Mouse (Mus musculus): ENCODE measurements around the gene Brip1.
"Not testable (repeated sequence)": the region's sequence is repeated elsewhere in the genome, so short reads cannot be mapped to it uniquely, and the experiment has no call there.

Gene Brip1

DNA sequence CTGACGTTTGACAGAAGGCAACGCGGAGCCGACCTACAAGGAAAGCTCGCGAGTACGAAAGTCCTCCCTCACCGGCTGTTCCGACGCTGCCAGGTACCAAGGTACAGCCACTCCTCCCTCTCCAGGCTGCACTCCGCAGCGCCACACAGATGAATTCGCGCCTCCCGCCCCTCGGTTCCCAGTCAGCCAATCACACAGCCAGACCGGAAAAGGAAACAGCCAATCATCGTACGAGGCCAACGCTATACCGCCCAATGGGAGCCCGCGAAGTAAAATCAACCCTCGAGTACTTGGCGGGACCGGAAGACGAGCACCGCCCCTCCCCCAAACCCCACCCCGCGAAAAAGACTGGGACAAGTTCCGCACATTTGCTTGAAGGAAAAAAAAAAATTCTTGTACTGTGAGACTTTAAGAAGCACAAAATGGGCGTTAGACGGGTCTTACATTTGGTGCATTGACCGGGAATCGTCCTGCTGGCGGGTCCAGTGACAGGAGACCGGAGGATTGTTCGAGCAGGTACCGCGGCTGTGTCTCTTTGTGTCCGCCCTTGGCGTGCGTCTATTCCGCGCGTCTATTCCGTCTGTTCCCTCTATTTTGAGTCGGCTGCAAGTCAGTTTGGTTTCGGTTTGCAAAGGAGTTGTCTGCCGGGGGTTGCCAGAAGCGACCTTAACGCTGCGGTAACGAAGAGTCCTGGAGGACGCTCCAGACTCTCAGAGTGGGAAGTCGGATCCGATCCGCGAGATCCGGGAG is at the start of gene Brip1:
Gene Brip1, minus strand, starts transcription at position 157 of the 750 bp plus-strand sequence.
- DNase-seq (ENCODE audit: low read depth, low spot score), result peak; percentile 98

DNA sequence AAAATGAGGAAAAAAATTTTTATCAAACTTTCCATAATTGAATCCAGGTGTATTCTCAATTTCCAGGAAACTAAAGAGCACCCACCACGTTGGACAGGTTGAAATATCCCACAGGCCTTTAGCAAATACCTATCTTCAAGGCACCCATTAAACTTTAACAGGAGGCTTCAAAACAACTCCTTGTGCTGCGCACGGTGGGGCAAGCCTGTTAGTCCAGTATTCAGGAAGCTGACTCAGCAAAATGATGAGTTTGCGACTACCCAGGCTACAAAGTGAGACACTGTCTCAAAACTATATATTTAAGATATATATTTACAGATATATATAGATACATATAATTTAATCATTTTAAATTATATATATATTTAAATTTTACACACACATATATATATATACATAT is 31.5 kb upstream of the Brip1 start:
- no peak for DNase-seq (ENCODE audit: low read depth, low spot score)

- DNase-seq (ENCODE audit: low read depth, low spot score), result no peak
These were observed 30.9 kb upstream of the Brip1 start for GRCm38 (mm10) chr11:86231781-86232350.

- no peak for DNase-seq (ENCODE audit: low read depth, low spot score)
These were observed 25.7 kb upstream of the Brip1 start for GRCm38 (mm10) chr11:86226646-86227180.

GRCm38 (mm10) chr11:86225761-86226160 is 24.8 kb upstream of the Brip1 start:
- DNase-seq (ENCODE audit: low read depth, low spot score), result no peak

- DNase-seq (ENCODE audit: low read depth, low spot score), result no peak
These were observed 10.8 kb upstream of the Brip1 start for GRCm38 (mm10) chr11:86211803-86212202.

GRCm38 (mm10) chr11:86209123-86209522 is 8.1 kb upstream of the Brip1 start:
- no peak for DNase-seq (ENCODE audit: low read depth, low spot score)

DNA sequence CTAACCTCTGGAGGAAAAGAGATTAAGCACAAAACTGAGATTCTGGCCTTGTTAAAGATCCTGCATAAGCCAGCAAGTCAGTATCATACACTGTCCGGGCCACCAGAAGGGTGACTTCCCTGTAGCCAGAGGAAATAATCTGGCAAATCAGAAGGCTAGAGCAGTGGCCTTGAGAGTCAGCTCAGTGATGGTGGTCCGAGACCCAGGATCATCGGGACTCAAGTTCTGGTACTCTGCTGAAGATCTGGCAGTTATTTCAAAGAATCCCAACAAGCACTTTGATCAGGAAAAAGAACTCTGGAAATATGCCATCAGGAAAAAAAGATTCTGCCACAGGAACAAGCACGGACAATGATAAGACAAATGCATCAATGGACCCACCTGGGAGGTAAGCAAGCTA is 4.9 kb upstream of the Brip1 start:
- no peak for DNase-seq (ENCODE audit: low read depth, low spot score)

DNA sequence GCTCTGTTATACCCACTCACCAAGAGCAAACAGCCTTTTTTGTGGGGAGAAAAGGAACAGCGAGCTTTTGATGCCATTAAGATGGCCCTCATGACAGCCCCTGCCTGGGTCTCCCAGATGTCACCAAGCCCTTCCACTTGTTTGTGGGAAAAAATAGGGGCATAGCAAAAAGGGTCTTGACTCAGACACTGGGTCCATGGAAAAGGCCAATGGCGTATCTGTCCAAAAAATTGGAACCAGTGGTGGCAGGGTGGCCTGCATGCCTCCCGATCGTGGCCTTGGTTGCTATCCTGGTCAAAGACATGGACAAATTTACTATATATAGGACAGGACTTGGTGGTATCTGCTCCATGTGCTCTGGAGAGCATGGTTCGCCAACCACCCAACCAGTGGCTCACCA is 4.0 kb upstream of the Brip1 start:
- no peak for DNase-seq (ENCODE audit: low read depth, low spot score)

DNA sequence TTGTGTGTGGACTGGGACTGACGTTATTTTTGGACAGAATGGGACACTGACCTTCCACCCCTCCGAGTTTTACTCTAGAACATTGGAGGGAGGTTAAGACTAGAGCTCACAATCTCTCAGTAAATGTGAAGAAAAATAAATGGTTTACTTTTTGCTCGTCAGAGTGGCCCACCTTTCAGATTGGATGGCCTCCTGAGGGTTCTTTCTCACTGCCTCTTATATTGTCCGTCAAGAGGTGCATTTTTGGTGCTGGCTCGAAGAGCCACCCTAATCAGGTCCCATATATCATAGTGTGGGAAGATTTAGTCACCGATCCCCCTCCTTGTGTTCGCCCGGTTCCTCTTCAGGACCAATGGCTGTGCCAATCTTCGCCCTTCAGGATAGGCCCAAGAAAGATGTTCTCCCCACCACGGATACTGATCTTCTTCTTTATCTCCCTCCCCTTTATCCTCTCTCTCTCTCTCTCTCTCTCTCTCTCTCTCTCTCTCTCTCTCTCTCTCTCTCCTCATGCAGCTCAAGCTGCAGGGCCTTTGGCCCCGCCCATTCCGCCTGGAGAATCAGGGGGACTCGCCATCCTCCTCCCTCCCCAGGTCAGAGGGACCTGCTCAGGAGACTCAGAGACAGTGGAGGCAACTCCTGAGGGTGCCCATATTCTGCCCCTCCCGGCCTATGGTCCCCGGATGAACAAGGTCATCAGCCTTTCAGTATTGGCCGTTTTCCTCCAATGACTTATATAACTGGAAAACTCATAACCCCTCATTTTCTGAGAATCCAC is 1.1 kb upstream of the Brip1 start:
- no peak for DNase-seq (ENCODE audit: low read depth, low spot score)

DNA sequence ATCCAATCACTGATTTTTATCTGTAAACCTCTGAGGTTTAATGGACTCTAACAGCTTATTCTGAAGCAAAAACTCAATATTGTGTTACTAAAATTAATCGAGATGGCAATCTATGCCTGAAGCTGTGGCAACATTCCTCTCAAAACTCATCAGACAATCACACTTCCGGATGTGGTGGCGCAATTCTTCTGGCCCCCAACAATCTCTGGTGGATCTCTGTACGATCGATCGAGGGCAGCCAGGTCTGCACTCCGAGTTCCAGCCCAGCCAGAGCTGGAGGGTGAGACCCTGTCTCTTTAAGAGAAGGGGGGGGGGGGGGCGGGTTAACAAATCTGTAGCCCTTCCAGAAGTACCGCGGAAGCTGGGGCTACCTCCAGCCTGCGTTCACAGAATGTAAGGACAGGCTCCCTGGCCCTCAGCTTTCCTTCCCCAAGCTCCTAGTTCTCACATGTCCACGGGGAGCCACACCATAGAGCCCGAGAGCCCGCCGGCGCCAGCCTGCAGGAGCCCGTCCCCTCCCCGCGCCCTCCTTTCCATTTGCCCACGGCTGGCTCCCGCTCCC is 452 bp downstream of the Brip1 start:
- DNase-seq (ENCODE audit: low read depth, low spot score), result no peak

DNA sequence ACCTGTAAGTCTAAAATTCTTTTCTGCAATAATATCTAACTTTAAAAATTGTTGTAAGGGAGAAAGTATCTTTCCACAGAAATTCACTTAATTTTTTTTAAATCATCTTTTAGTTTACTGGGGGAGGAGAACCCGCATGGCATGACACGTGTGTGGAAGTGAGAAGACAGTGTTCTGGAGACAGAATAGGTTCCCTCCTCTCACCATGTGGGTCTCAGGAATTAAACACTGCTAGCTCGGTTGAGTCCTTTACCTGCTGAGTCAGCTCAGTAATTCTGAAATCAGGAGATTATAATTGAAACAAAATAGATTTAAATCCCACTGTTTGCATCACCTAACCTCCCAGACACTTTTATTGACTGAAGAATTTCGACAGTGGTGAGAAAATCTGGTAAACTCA is 1.3 kb downstream of the Brip1 start:
- no peak for DNase-seq (ENCODE audit: low read depth, low spot score)

GRCm38 (mm10) chr11:86185224-86185623 is 15.8 kb downstream of the Brip1 start:
- DNase-seq (ENCODE audit: low read depth, low spot score), result not testable (repeated sequence)

DNA sequence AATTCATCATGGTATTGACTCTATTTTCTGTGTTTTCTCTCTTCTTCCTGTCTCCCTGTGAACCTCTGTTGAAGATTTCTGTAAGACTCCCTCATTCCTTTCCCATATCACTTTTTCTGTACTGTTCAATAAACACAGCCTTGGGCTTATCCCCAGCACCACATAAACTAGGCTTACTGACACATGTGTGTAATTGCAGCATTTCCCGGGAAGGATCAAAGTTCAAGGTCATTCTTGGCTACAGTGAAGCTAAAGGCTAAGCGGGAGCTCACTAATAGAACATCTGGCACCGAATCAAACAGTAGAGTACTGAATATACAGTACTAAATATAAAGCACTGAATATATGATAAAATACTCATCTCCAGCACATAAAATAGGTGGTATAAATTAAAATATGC is 25.2 kb downstream of the Brip1 start:
- DNase-seq (ENCODE audit: low read depth, low spot score), result no peak

- DNase-seq (ENCODE audit: low read depth, low spot score), result peak; percentile 38
These were observed 26.8 kb downstream of the Brip1 start for GRCm38 (mm10) chr11:86174173-86174572.

DNA sequence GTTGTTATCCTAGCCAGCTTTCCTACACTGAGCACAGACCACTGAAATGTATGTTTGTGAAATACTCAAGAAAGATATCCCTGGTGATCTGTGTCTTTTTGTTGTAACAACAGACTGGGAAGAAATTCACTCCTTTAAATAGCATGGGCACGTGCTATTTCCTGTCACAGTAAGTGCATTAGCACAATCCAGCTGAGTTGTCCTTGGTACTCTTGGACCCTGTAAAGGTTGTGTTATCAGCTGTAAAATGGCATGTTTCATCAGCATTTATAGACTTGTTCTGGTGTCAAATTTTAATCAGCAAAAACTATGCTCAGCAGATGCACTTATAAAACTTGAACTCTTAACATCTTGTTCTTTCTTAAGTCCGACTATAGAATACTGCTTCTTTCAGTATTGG is 30.2 kb downstream of the Brip1 start:
- DNase-seq (ENCODE audit: low read depth, low spot score), result no peak

GRCm38 (mm10) chr11:86160251-86160650 is 40.7 kb downstream of the Brip1 start:
- no peak for DNase-seq (ENCODE audit: low read depth, low spot score)

DNA sequence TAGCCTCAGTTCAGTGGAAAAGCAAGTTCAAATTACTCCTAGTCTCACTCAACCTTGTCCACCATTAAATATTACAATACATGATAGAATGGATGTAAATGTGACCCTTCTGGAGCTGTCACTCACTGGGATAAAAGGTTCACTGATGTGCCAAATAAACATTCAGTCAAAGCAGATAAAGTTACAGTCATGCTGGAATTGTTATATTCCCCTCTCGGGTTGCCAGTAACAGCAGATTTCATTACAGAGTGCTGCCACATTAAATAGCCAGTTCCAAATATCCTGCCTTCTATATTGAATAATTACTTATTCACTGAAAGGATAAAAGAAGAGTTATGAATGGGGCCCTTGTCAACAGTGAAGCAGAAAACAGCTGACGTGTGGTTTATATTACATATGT is 42.0 kb downstream of the Brip1 start:
- no peak for DNase-seq (ENCODE audit: low read depth, low spot score)

- no peak for DNase-seq (ENCODE audit: low read depth, low spot score)
These were observed 45.4 kb downstream of the Brip1 start for GRCm38 (mm10) chr11:86155638-86156037.

GRCm38 (mm10) chr11:86131324-86131723 is 69.7 kb downstream of the Brip1 start:
- DNase-seq (ENCODE audit: low read depth, low spot score), result no peak

GRCm38 (mm10) chr11:86117078-86117869 is 83.7 kb downstream of the Brip1 start:
- DNase-seq (ENCODE audit: low read depth, low spot score), result no peak

Data from ES-CJ7 (cell line).